Mouse (Mus musculus): Measurements from ENCODE around the gene Rpl3.

DNA sequence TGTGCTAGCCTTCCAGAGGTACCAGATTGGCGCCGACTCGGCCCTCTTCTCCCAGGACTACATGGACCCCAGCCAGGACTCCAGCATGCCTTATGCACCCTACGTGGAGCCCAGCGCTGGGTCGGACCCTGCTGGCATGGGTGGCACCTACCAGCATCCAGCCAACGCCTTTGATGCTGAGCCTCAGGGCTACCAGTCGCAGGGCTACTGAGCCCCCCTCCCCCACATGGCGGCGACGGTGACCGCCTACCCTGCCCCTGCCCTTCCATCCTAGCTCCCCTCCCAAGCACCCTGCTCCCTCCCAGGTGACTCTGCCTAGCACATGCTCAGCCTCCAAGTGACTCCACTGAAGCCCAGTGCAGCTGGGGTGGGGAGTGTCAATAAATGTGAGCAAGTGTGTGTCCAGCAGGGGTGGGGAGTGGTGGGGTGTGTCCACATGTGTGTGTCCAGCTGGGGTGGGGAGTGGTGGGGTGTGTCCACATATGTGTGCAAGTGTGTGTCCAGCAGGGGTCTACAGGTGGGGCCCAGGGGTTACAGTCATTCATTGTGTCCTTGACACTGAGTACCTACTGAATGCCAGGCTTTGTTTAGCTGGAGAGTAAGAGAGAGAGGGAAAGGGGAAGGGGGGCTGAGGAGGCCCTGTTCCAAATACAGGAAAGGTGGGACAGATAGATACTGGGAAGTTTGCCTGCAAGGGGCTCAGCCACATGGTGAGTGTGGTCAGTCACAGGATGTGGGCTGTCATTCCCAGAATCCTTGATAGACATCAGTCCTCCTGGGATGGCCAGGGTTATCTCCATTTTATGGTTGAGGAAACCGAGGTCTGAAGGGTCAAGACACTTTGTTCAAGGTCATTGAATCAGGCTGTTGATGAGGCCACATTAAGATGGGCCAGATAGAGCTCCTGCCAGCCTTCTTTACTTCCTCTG is 24.5 kb upstream of the Rpl3 start:
- TF ChIP-seq CTCF (IDR thresholded peaks at IDR 0.05; ENCODE audit: insufficient read depth, low read length): no peak
- TF ChIP-seq POLR2A (IDR thresholded peaks at IDR 0.05; ENCODE audit: borderline replicate concordance, extremely low read depth, low read depth, low read length): no peak
